Mouse (Mus musculus) hindbrain, embryonic 12.5 days (tissue): Measurements from ENCODE around the gene Cdh7. TPM values are rescaled to one million over a fixed set of nuclear protein-coding genes. Genes with fewer than 3 reads are reported as not detected.
"Not testable (repeated sequence)": the region's sequence is repeated elsewhere in the genome, so short reads cannot be mapped to it uniquely, and the experiment has no call there.

Source experiments
- ATAC-seq: fragments of 200-750 bp; cut with Nextera tagmentation; 2 replicates; pipeline ENCODE4 v1.8.0; 2017; ENCODE audit warnings: moderate TSS enrichment; ENCODE audit not compliant: low FRiP score
- H3K27ac ChIP-seq: fragments of 300-500 bp; sonication (generic); 2 replicates; pipeline ENCODE4 v1.5.1; 2016; ENCODE audit warnings: mild to moderate bottlenecking
- H3K27me3 ChIP-seq: fragments of 300-500 bp; sonication (generic); 2 replicates; pipeline ENCODE4 v1.6.1; 2016; ENCODE audit warnings: mild to moderate bottlenecking
- H3K36me3 ChIP-seq: fragments of 300-500 bp; sonication (generic); 2 replicates; pipeline ENCODE4 v1.6.1; 2016; ENCODE audit warnings: mild to moderate bottlenecking
- H3K4me1 ChIP-seq: fragments of 300-500 bp; sonication (generic); 2 replicates; pipeline ENCODE4 v1.6.1; 2016
- H3K4me2 ChIP-seq: fragments of 300-500 bp; sonication (generic); replicated peaks from 2 replicates; pipeline ENCODE4 v1.6.1; 2016; ENCODE audit warnings: mild to moderate bottlenecking
- H3K4me3 ChIP-seq: fragments of 300-500 bp; sonication (generic); 2 replicates; pipeline ENCODE4 v1.5.1; 2016; ENCODE audit warnings: mild to moderate bottlenecking
- H3K9ac ChIP-seq: fragments of 300-500 bp; sonication (generic); 2 replicates; pipeline ENCODE4 v1.6.1; 2016; ENCODE audit warnings: mild to moderate bottlenecking, moderate library complexity
- H3K9me3 ChIP-seq: fragments of 300-500 bp; sonication (generic); replicated peaks from 2 replicates; pipeline ENCODE4 v1.6.1; 2016; ENCODE audit warnings: mild to moderate bottlenecking
- WGBS: fragments of 180-500 bp; shearing (Covaris S2); methylation state at CpG from one replicate; pipeline ENCODE4 v1.1.7; 2016; 5-methylcytosine and 5-hydroxymethylcytosine counted together
- polyA plus RNA-seq: library from polyadenylated mRNA; unstranded; fragments of >200 nt; fragmentation: Nextera tagmentation; extraction: Ambion mirVana; gene quantifications from 2 replicates; pipeline ENCODE4 v1.2.1, GENCODE M21; 2016

Cdh7 gene
- polyA plus RNA-seq, 1 experiment from 2014 or later: 5.0 TPM

- 88% methylated on average over 3 of the region's 3 CpGs for WGBS
These were observed 22.8 kb downstream of the Cdh7 start for GRCm38 (mm10) chr1:110005038-110005437.

DNA sequence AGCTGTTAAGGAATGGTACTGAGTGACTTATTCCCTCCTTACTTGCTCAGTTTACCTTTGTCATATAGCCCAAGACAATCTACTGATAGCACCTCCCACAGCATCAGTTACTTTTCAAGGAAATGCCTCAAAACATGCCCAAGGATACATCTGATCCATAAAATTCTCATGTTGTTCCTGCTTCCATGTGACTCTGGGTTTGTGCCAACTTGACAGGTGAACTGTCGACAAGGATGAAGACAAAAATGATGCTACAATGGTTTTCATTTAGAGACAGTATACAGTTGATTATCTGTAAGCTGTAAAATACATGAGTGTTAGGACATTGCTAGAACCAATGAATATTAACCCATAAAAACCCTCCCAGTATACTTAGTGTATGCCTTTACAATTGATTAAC, 29.9 kb downstream of the Cdh7 start:
- H3K27ac ChIP-seq: no peak overlapping the region
- no peak for ATAC-seq
- no peak overlapping the region for H3K9ac ChIP-seq
- WGBS: 80% methylated on average over 1 of the region's 1 CpGs
- H3K4me3 ChIP-seq: no peak overlapping the region
- H3K4me2 ChIP-seq: no peak overlapping the region
- H3K9me3 ChIP-seq: no peaks in the 10 kb centered on the region
- H3K36me3 ChIP-seq: no peaks in the 10 kb centered on the region
- H3K4me1 ChIP-seq: no peaks in the 10 kb centered on the region
- H3K27me3 ChIP-seq: no peaks in the 10 kb centered on the region

More at GRCm38 (mm10) chr1:110005038-110005437, 22.8 kb downstream of the Cdh7 start:
- Histone ChIP-seq H3K27me3 (no peaks in the 10 kb centered on the region), H3K9me3 (no peaks in the 10 kb centered on the region), H3K27ac (no peak overlapping the region), H3K4me3 (no peak overlapping the region), H3K4me1 (no peaks in the 10 kb centered on the region), H3K4me2 (no peak overlapping the region), H3K9ac (no peak overlapping the region), H3K36me3 (no peaks in the 10 kb centered on the region)
- ATAC-seq: no peak

DNA sequence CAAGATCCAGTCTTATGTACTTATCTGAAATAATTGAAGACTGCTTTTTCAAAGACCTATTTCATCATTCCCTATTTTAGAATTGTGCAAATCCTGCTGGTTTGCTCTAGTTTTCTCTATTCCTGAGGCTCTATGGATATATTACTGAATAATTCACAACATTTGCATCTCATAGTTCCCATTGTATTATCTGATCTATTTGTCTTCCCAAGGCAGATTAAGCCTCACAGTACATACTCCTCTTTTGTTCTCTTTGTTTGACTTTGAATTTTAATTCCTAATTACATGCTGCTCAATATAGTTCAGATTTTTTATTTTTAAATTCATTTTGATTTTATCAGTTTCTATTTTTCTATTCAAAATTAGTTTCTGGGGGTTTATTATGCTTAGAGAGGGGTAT, 74.1 kb downstream of the Cdh7 start:
- no peak for ATAC-seq
- H3K27me3 ChIP-seq: no peaks in the 10 kb centered on the region
- H3K4me1 ChIP-seq: no peaks in the 10 kb centered on the region
- no peak overlapping the region for H3K27ac ChIP-seq
- H3K36me3 ChIP-seq: no peaks in the 10 kb centered on the region
- no peak overlapping the region for H3K4me3 ChIP-seq
- H3K9me3 ChIP-seq: no peaks in the 10 kb centered on the region
- H3K4me2 ChIP-seq: no peak overlapping the region
- no peak overlapping the region for H3K9ac ChIP-seq

GRCm38 (mm10) chr1:110067405-110067804, 85.2 kb downstream of the Cdh7 start:
- no peak overlapping the region for H3K27ac ChIP-seq
- no peak for ATAC-seq
- H3K36me3 ChIP-seq: no peaks in the 10 kb centered on the region
- H3K27me3 ChIP-seq: no peaks in the 10 kb centered on the region
- H3K4me2 ChIP-seq: no peak overlapping the region
- H3K9me3 ChIP-seq: no peaks in the 10 kb centered on the region
- no peak overlapping the region for H3K9ac ChIP-seq
- H3K4me3 ChIP-seq: no peak overlapping the region
- no peaks in the 10 kb centered on the region for H3K4me1 ChIP-seq
- 92% methylated on average over 1 of the region's 1 CpGs for WGBS

DNA sequence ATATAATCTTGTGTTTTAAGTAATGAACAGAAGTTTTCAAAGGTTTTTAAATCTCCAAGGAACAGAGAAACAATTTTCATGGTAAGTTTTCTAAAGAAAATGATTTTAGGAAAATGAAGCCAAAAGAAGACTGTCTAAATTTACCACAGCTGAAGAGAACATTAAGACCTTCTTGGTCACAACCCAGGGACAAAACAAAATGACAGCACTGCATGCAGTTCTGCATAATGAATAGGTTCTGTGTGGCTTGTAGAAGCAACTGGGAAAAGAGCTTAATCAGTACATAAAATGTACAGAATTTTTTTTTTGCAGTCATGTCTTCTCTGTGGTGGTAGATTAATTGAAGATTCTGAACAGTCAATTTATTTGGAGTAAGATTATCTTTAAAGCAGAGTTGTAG, 96.2 kb downstream of the Cdh7 start:
- no peak overlapping the region for H3K4me3 ChIP-seq
- H3K9ac ChIP-seq: no peak overlapping the region
- ATAC-seq: no peak
- no peaks in the 10 kb centered on the region for H3K4me1 ChIP-seq
- H3K27ac ChIP-seq: no peak overlapping the region
- no peaks in the 10 kb centered on the region for H3K36me3 ChIP-seq
- no peaks in the 10 kb centered on the region for H3K9me3 ChIP-seq
- H3K4me2 ChIP-seq: no peak overlapping the region
- no peaks in the 10 kb centered on the region for H3K27me3 ChIP-seq

DNA sequence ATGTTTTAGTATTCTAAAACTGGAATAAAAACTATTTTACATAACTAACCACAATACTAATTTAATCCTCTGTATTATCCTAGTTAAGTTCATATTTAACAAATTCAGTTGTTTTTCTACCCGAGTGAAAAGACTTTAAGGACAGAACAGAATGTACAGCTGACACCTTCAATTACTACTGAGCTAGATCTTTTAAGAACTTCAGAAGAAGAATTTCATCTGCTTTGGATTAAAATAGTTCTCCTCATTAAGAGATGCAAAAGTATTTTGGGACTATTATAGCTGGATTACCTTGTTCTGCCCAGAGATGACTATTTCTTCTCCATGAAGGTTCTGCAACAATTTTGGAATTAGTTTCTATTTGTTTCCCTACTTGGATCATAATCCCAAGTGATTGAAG, 135.8 kb downstream of the Cdh7 start:
- ATAC-seq: no peak
- no peaks in the 10 kb centered on the region for H3K9me3 ChIP-seq
- 53% methylated on average over 1 of the region's 1 CpGs for WGBS

GRCm38 (mm10) chr1:110118862-110119261, 136.6 kb downstream of the Cdh7 start:
- Histone ChIP-seq H3K4me3 (no peak overlapping the region), H3K4me1 (no peaks in the 10 kb centered on the region), H3K36me3 (no peaks in the 10 kb centered on the region), H3K9me3 (no peaks in the 10 kb centered on the region), H3K27ac (no peak overlapping the region), H3K27me3 (no peaks in the 10 kb centered on the region), H3K9ac (no peak overlapping the region), H3K4me2 (no peak overlapping the region)
- 31% methylated on average over 1 of the region's 1 CpGs for WGBS
- no peak for ATAC-seq

More for the DNA sequence above, 135.8 kb downstream of the Cdh7 start:
- no peaks in the 10 kb centered on the region for H3K27me3 ChIP-seq
- H3K4me2 ChIP-seq: no peak overlapping the region
- H3K9ac ChIP-seq: no peak overlapping the region
- H3K27ac ChIP-seq: no peak overlapping the region
- no peaks in the 10 kb centered on the region for H3K4me1 ChIP-seq
- H3K4me3 ChIP-seq: no peak overlapping the region
- H3K36me3 ChIP-seq: no peaks in the 10 kb centered on the region

- H3K36me3 ChIP-seq, H3K9ac ChIP-seq, H3K27me3 ChIP-seq, H3K4me1 ChIP-seq, H3K4me2 ChIP-seq, H3K27ac ChIP-seq, H3K9me3 ChIP-seq, ATAC-seq, H3K4me3 ChIP-seq: not testable (repeated sequence)
- 95% methylated on average over 6 of the region's 12 CpGs for WGBS
These were observed 189.2 kb downstream of the Cdh7 start for GRCm38 (mm10) chr1:110171459-110171858.
